Mouse (Mus musculus) kidney, adult 2 months (tissue): ENCODE measurements around the gene Adprm. TPM values are rescaled to one million over a fixed set of nuclear protein-coding genes. Genes with fewer than 3 reads are reported as not detected.

Experiments used
- DNase-seq: peaks from one replicate; pipeline ENCODE4 v3.0.0; 2021
- H3K27ac ChIP-seq: fragments of 200-500 bp; 2 replicates; pipeline ENCODE4 v1.5.1; 2012; ENCODE audit warnings: low read depth, low read length, control low read depth, inconsistent platforms; ENCODE audit not compliant: insufficient read depth
- H3K27me3 ChIP-seq: fragments of 200-500 bp; replicated peaks from 2 replicates; pipeline ENCODE4 v1.6.1; 2012; ENCODE audit warnings: mild to moderate bottlenecking, moderate library complexity, low read length, inconsistent platforms; ENCODE audit not compliant: control insufficient read depth, insufficient read depth
- H3K36me3 ChIP-seq: fragments of 200-500 bp; 2 replicates; pipeline ENCODE4 v1.6.1; 2012; ENCODE audit warnings: mild to moderate bottlenecking, moderate library complexity, low read length, inconsistent platforms; ENCODE audit not compliant: control insufficient read depth, insufficient read depth
- H3K4me1 ChIP-seq: fragments of 200-500 bp; 2 replicates; pipeline ENCODE4 v1.6.1; 2011; ENCODE audit warnings: low read length; ENCODE audit not compliant: control insufficient read depth, insufficient read depth
- H3K4me3 ChIP-seq: fragments of 200-500 bp; 2 replicates; pipeline ENCODE4 v1.5.1; 2011; ENCODE audit warnings: mild to moderate bottlenecking, low read depth, low read length, control low read depth; ENCODE audit not compliant: insufficient read depth
- CTCF ChIP-seq: fragments of 200-500 bp; conservative IDR thresholded peaks from 2 replicates; pipeline ENCODE4 v1.5.1; 2011; ENCODE audit warnings: low read depth, mild to moderate bottlenecking, control low read depth, low read length, moderate library complexity, mixed read lengths; ENCODE audit not compliant: insufficient read depth, insufficient read length
- POLR2A ChIP-seq: fragments of 200-500 bp; IDR thresholded peaks from one replicate; pipeline ENCODE4 v1.6.1; 2011; ENCODE audit warnings: low read depth, low read length, control low read depth
- WGBS: fragments of 180-500 bp; shearing (Covaris S2); methylation state at CpG from one replicate; pipeline ENCODE4 v1.1.7; 2018; 5-methylcytosine and 5-hydroxymethylcytosine counted together
- polyA plus RNA-seq: library from polyadenylated mRNA; depleted of rRNA; stranded (reverse); fragments of >200 nt; gene quantifications from 2 replicates; pipeline ENCODE4 v1.2.3, GENCODE M21; 2012

Gene Adprm
- polyA plus RNA-seq, 1 experiment: 19.0 TPM

GRCm38 (mm10) chr11:67039799-67040198 lies 12.6 kb downstream of the Adprm start:
- WGBS: 96% methylated on average over 3 of the region's 3 CpGs
- H3K27me3 ChIP-seq: no peaks in the 10 kb centered on the region
- H3K4me1 ChIP-seq: peaks cover 4% of the 10 kb centered on the region; the same call in 1 of the 2 replicates

DNA sequence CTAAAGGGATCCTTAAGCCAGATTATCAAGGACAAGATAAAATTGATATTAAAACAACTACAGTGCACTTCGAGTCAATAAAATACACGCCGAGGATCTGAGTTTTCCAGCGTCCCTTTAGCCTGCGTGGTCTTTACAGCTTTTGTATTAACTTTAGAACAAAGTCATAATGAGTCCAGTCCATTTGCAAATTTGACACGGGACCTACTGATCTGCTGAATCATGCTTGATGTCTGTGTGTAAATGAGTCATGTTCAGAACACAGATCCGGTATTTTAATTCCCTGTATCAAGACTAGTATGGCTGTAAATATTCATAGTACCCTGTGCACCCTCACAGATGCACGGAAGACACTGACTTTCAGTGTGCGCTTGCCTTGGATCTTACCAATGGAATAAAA lies 15.5 kb downstream of the Adprm start:
- H3K4me1 ChIP-seq: peaks cover 4% of the 10 kb centered on the region; the same call in 1 of the 2 replicates
- 87% methylated on average over 9 of the region's 9 CpGs for WGBS
- TF ChIP-seq CTCF (no peak), POLR2A (no peak)
- no peak overlapping the region for H3K4me3 ChIP-seq
- H3K27ac ChIP-seq: no peak overlapping the region
- H3K36me3 ChIP-seq: peaks cover 9% of the 10 kb centered on the region
- no peaks in the 10 kb centered on the region for H3K27me3 ChIP-seq
- no peak for DNase-seq

More at GRCm38 (mm10) chr11:67039799-67040198, 12.6 kb downstream of the Adprm start:
- no peak overlapping the region for H3K4me3 ChIP-seq
- DNase-seq: no peak
- peaks cover 9% of the 10 kb centered on the region for H3K36me3 ChIP-seq
- H3K27ac ChIP-seq: no peak overlapping the region
- TF ChIP-seq CTCF (peak; percentile 22; the same call in 1 of the 2 replicates), POLR2A (no peak)

GRCm38 (mm10) chr11:67036229-67036628 lies 16.2 kb downstream of the Adprm start:
- 61% methylated on average over 6 of the region's 6 CpGs for WGBS
- Histone ChIP-seq H3K36me3 (peaks cover 4% of the 10 kb centered on the region; the same call in 1 of the 2 replicates), H3K4me3 (no peak overlapping the region), H3K4me1 (peaks cover 4% of the 10 kb centered on the region; the same call in 1 of the 2 replicates), H3K27me3 (no peaks in the 10 kb centered on the region), H3K27ac (peak overlapping the region; percentile 25; the same call in 1 of the 2 replicates)
- peak; percentile 84 for DNase-seq
- TF ChIP-seq CTCF: no peak
- TF ChIP-seq POLR2A: no peak

- WGBS: 45% methylated on average over 4 of the region's 4 CpGs
- Histone ChIP-seq H3K4me1 (peaks cover 4% of the 10 kb centered on the region; the same call in 1 of the 2 replicates), H3K27ac (peak overlapping the region; percentile 62), H3K4me3 (no peak overlapping the region), H3K36me3 (0 out of 2 replicates have a peak, but pooled peaks cover 1% of the 10 kb centered on the region), H3K27me3 (no peaks in the 10 kb centered on the region)
- DNase-seq: peak; percentile 77
- TF ChIP-seq POLR2A (no peak), CTCF (no peak)
These were observed 17.5 kb downstream of the Adprm start for GRCm38 (mm10) chr11:67034775-67035485.

DNA sequence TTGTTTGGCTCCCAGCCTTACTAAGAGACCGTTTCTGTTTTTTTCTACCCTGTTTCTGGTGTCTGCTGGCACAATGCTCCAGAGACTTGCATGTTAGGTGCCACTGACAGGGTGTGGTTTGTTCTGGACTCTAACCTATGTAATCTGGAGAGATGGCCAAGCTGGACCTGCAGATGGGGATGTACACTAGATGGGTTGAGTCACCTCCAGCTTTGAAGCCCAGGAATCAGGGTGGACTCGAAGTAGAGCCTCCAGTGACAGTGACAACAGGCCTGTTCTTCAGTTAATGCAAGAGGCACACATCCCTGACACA lies 20.8 kb downstream of the Adprm start:
- H3K27me3 ChIP-seq: no peaks in the 10 kb centered on the region
- no peak for TF ChIP-seq POLR2A
- no peak for TF ChIP-seq CTCF
- H3K4me3 ChIP-seq: no peak overlapping the region
- WGBS: 54% methylated on average over 2 of the region's 2 CpGs
- peaks cover 4% of the 10 kb centered on the region; the same call in 1 of the 2 replicates for H3K4me1 ChIP-seq
- no peak overlapping the region for H3K27ac ChIP-seq
- H3K36me3 ChIP-seq: no peaks in the 10 kb centered on the region
- no peak for DNase-seq

DNA sequence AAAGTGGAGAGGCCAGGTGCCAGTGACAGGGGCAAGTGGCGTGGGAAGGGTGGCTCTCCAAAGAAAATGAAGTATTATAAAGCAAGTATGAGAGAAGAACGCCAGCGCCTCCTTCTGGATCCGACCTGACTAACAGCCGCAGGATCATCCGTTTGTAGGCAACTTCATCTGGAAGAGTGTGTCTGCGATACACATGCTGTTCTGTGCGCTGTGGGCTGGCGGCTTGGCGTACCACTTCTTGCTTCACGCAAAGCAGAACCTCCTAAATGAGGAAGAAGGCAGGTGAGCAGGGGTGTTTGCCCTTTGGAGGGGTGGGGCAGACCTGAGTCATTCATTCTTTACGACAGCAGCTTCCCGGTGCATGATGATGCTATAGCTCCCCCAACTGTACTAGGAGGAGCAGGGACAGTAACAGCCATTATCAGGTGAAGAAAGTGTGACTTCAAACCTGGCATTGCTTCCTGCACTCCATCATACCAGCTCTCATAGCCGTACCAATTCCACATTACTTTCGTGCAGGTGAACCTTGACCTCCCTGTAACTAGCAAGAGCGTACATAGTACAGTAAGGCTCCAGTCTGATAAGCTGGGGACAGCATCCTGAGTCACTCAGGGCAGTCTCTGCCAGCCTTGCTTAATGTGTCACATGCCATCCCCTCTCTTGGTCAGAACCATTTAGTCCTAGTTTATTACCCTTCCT lies 21.3 kb downstream of the Adprm start:
- H3K27ac ChIP-seq: no peak overlapping the region

DNA sequence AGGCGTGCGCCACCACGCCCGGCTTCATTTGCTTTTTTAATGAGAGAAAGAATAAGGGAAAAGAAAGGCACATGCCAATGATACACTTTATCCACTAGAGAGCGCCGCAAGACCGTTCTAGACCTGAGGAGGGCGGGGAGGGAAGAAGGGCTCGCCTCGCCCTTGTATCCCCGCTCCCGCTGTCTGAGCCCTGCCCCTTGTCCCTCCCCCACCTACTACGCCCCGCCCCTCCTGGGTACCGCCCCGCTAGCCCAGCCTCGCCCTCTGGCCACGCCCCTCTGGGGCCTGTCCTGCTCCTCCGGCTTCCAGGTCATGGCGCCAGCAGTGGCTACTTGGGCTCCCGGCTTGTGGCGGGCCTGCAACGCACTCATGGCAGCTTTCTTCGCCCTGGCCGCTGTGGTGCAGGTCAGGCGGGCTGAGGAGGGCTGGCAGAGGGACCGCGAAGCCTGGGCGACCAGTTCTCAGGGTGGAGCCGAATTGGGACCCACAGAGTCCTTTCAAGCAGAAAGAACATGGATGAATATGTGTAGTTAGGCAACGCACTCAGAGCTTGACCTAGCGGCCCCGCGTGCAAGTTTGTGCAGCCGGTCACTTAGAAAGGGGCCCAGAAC lies 27.4 kb downstream of the Adprm start, which contains the start of gene Tmem220:
Tmem220 (plus strand) TSS at position 288 of the 611 bp plus-strand sequence.
- H3K27ac ChIP-seq: peak within 1 kb of the TSS; percentile 44; the same call in 1 of the 2 replicates

More for the DNA sequence above, 21.3 kb downstream of the Adprm start:
- 52% methylated on average over 16 of the region's 16 CpGs for WGBS
- H3K27me3 ChIP-seq: no peaks in the 10 kb centered on the region
- no peak for DNase-seq
- TF ChIP-seq CTCF (0 out of 2 replicates have a peak, but pooled peaks have one; percentile 13), POLR2A (no peak)
- H3K36me3 ChIP-seq: no peaks in the 10 kb centered on the region
- no peak overlapping the region for H3K4me3 ChIP-seq
- peaks cover 4% of the 10 kb centered on the region; the same call in 1 of the 2 replicates for H3K4me1 ChIP-seq

More for the DNA sequence above, 27.4 kb downstream of the Adprm start, which contains the start of gene Tmem220:
- Histone ChIP-seq H3K4me3 (peak within 1 kb of the TSS; percentile 65), H3K27me3 (no peaks in the 10 kb centered on the region), H3K36me3 (no peaks in the 10 kb centered on the region), H3K4me1 (no peaks in the 10 kb centered on the region; the same call in 1 of the 2 replicates)
- TF ChIP-seq CTCF (peak; percentile 89), POLR2A (peak; percentile 75)
- 2% methylated on average over 35 of the region's 35 CpGs for WGBS
- peak; percentile 96 for DNase-seq
